Mouse (Mus musculus) thymus, postnatal 36 days (tissue): ENCODE data around the gene Mllt6.
A peak's percentile ranks its signal among the peaks of the same experiment; 100 is the strongest.
"Not testable (repeated sequence)": the region's sequence is repeated elsewhere in the genome, so short reads cannot be mapped to it uniquely, and the experiment has no call there.

ENCODE experiments used
- DNase-seq, 2 experiments: peaks; one replicate each; pipeline ENCODE4 v3.0.0; 2022; ENCODE audit warnings: mixed read lengths in 2 of 2

The Mllt6 gene

GRCm38 (mm10) chr11:97697199-97697890 is 34.1 kb downstream of the Mllt6 start:
- no peak for DNase-seq

- no peak for DNase-seq
These were observed 34.8 kb downstream of the Mllt6 start for GRCm38 (mm10) chr11:97697891-97698529.

- peak in 1 of 2 experiments; percentile 57 for DNase-seq
These were observed 35.8 kb downstream of the Mllt6 start for GRCm38 (mm10) chr11:97698741-97699611.

- DNase-seq = peak in 1 of 2 experiments; percentile 49
These were observed 36.4 kb downstream of the Mllt6 start for GRCm38 (mm10) chr11:97699626-97700002.

- DNase-seq = peak in 1 of 2 experiments; percentile 49
These were observed 37.0 kb downstream of the Mllt6 start, which contains the start of gene Pcgf2 for GRCm38 (mm10) chr11:97700003-97700745. Pcgf2 (minus strand) TSS chr11:97700497.

- DNase-seq = no peak
These were observed 37.7 kb downstream of the Mllt6 start for GRCm38 (mm10) chr11:97700746-97701580.

GRCm38 (mm10) chr11:97701581-97702392 is 38.6 kb downstream of the Mllt6 start:
- DNase-seq = no peak

GRCm38 (mm10) chr11:97702393-97702745 is 39.2 kb downstream of the Mllt6 start:
- peak; percentile 81 to 82 for DNase-seq

GRCm38 (mm10) chr11:97703039-97703826 is 40.0 kb downstream of the Mllt6 start, which contains the start of gene Psmb3:
Psmb3 (plus strand) TSS chr11:97703399.
- peak; percentile 95 to 97 for DNase-seq

- not testable (repeated sequence) for DNase-seq
These were observed 46.9 kb downstream of the Mllt6 start for GRCm38 (mm10) chr11:97710067-97710466.

- no peak for DNase-seq
These were observed 48.1 kb downstream of the Mllt6 start for GRCm38 (mm10) chr11:97711200-97711900.

- DNase-seq = no peak
These were observed 49.1 kb downstream of the Mllt6 start for GRCm38 (mm10) chr11:97712286-97712685.

GRCm38 (mm10) chr11:97713896-97714295 is 50.7 kb downstream of the Mllt6 start:
- DNase-seq = no peak

- no peak for DNase-seq
These were observed 51.1 kb downstream of the Mllt6 start for GRCm38 (mm10) chr11:97714356-97714755.

GRCm38 (mm10) chr11:97714784-97715760 is 51.9 kb downstream of the Mllt6 start:
- no peak for DNase-seq

- no peak for DNase-seq
These were observed 52.8 kb downstream of the Mllt6 start for GRCm38 (mm10) chr11:97716021-97716420.

- no peak for DNase-seq
These were observed 54.4 kb downstream of the Mllt6 start for GRCm38 (mm10) chr11:97717369-97718280.
